Mouse (Mus musculus): ENCODE results near the gene Zc2hc1b. TPM values are rescaled to one million over a fixed set of nuclear protein-coding genes. Genes with fewer than 3 reads are reported as not detected.
"Not testable (repeated sequence)": the region's sequence is repeated elsewhere in the genome, so short reads cannot be mapped to it uniquely, and the experiment has no call there.

Gene Zc2hc1b
- polyA plus RNA-seq, 1 experiment from 2014 or later: not detected

- Histone ChIP-seq H3K9ac (ENCODE audit: low read length) (no peak overlapping the region), H3K4me3 (ENCODE audit: low read length) (no peak overlapping the region), H3K27me3 (ENCODE audit: control insufficient read depth, insufficient read depth, low read length) (no peaks in the 10 kb centered on the region), H3K9me3 (replicated peaks; ENCODE audit: control insufficient read depth, low read length) (no peaks in the 10 kb centered on the region), H3K4me1 (ENCODE audit: control insufficient read depth, insufficient read depth, low read length) (peaks cover 20% of the 10 kb centered on the region), H3K36me3 (ENCODE audit: control insufficient read depth, insufficient read depth) (peaks cover 7% of the 10 kb centered on the region), H3K27ac (ENCODE audit: low read length) (no peak overlapping the region), H3K4me2 (ENCODE audit: low read depth, low read length) (no peak overlapping the region)
- no peak for ATAC-seq (replicated peaks; ENCODE audit: extremely low read depth, insufficient read depth, low FRiP score)
- WGBS: 93% methylated on average over 4 of the region's 4 CpGs
Observed at GRCm38 (mm10) chr10:13209061-13209460, 31.2 kb upstream of the Zc2hc1b start.

GRCm38 (mm10) chr10:13201741-13202293 lies 24.0 kb upstream of the Zc2hc1b start:
- no peaks in the 10 kb centered on the region for H3K27me3 ChIP-seq (ENCODE audit: control insufficient read depth, insufficient read depth, low read length)
- H3K4me3 ChIP-seq (ENCODE audit: low read length): no peak overlapping the region
- H3K4me2 ChIP-seq (ENCODE audit: low read depth, low read length): no peak overlapping the region
- no peak for ATAC-seq (replicated peaks; ENCODE audit: extremely low read depth, insufficient read depth, low FRiP score)
- no peak overlapping the region for H3K9ac ChIP-seq (ENCODE audit: low read length)
- H3K9me3 ChIP-seq (replicated peaks; ENCODE audit: control insufficient read depth, low read length): peaks cover 3% of the 10 kb centered on the region; the same call in 1 of the 2 replicates
- no peaks in the 10 kb centered on the region for H3K36me3 ChIP-seq (ENCODE audit: control insufficient read depth, insufficient read depth)
- no peak overlapping the region for H3K27ac ChIP-seq (ENCODE audit: low read length)
- H3K4me1 ChIP-seq (ENCODE audit: control insufficient read depth, insufficient read depth, low read length): no peaks in the 10 kb centered on the region
- 79% methylated on average over 6 of the region's 6 CpGs for WGBS

- H3K9me3 ChIP-seq (replicated peaks; ENCODE audit: control insufficient read depth, low read length): peaks cover 3% of the 10 kb centered on the region; the same call in 1 of the 2 replicates
- no peaks in the 10 kb centered on the region for H3K27me3 ChIP-seq (ENCODE audit: control insufficient read depth, insufficient read depth, low read length)
- H3K36me3 ChIP-seq (ENCODE audit: control insufficient read depth, insufficient read depth): no peaks in the 10 kb centered on the region
- no peaks in the 10 kb centered on the region for H3K4me1 ChIP-seq (ENCODE audit: control insufficient read depth, insufficient read depth, low read length)
- ATAC-seq (replicated peaks; ENCODE audit: extremely low read depth, insufficient read depth, low FRiP score): no peak
- no peak overlapping the region for H3K27ac ChIP-seq (ENCODE audit: low read length)
- H3K4me3 ChIP-seq (ENCODE audit: low read length): no peak overlapping the region
- H3K4me2 ChIP-seq (ENCODE audit: low read depth, low read length): no peak overlapping the region
- H3K9ac ChIP-seq (ENCODE audit: low read length): no peak overlapping the region
- 86% methylated on average over 3 of the region's 3 CpGs for WGBS
Observed at GRCm38 (mm10) chr10:13200862-13201261, 23.0 kb upstream of the Zc2hc1b start.

- Histone ChIP-seq H3K36me3 (ENCODE audit: control insufficient read depth, insufficient read depth) (no peaks in the 10 kb centered on the region), H3K4me3 (ENCODE audit: low read length) (no peak overlapping the region), H3K4me1 (ENCODE audit: control insufficient read depth, insufficient read depth, low read length) (no peaks in the 10 kb centered on the region), H3K9me3 (replicated peaks; ENCODE audit: control insufficient read depth, low read length) (peaks cover 3% of the 10 kb centered on the region; the same call in 1 of the 2 replicates), H3K27me3 (ENCODE audit: control insufficient read depth, insufficient read depth, low read length) (no peaks in the 10 kb centered on the region), H3K4me2 (ENCODE audit: low read depth, low read length) (no peak overlapping the region), H3K27ac (ENCODE audit: low read length) (no peak overlapping the region), H3K9ac (ENCODE audit: low read length) (no peak overlapping the region)
- 84% methylated on average over 1 of the region's 1 CpGs for WGBS
- no peak for ATAC-seq (replicated peaks; ENCODE audit: extremely low read depth, insufficient read depth, low FRiP score)
Observed at GRCm38 (mm10) chr10:13199234-13199633, 21.4 kb upstream of the Zc2hc1b start.

GRCm38 (mm10) chr10:13196872-13197507 lies 19.2 kb upstream of the Zc2hc1b start:
- H3K27me3 ChIP-seq (ENCODE audit: control insufficient read depth, insufficient read depth, low read length): no peaks in the 10 kb centered on the region
- ATAC-seq (replicated peaks; ENCODE audit: extremely low read depth, insufficient read depth, low FRiP score): no peak
- WGBS: 70% methylated on average over 8 of the region's 8 CpGs

GRCm38 (mm10) chr10:13193496-13193895 lies 15.7 kb upstream of the Zc2hc1b start:
- 87% methylated on average over 7 of the region's 7 CpGs for WGBS
- H3K9me3 ChIP-seq (replicated peaks; ENCODE audit: control insufficient read depth, low read length); H3K27ac ChIP-seq (ENCODE audit: low read length); H3K9ac ChIP-seq (ENCODE audit: low read length); H3K4me1 ChIP-seq (ENCODE audit: control insufficient read depth, insufficient read depth, low read length); H3K27me3 ChIP-seq (ENCODE audit: control insufficient read depth, insufficient read depth, low read length); ATAC-seq (replicated peaks; ENCODE audit: extremely low read depth, insufficient read depth, low FRiP score): not testable (repeated sequence)
- Histone ChIP-seq H3K4me3 (ENCODE audit: low read length) (peak overlapping the region; percentile 100), H3K4me2 (ENCODE audit: low read depth, low read length) (peak overlapping the region; percentile 73), H3K36me3 (ENCODE audit: control insufficient read depth, insufficient read depth) (peaks cover 14% of the 10 kb centered on the region; the same call in 1 of the 2 replicates)

More at GRCm38 (mm10) chr10:13196872-13197507, 19.2 kb upstream of the Zc2hc1b start:
- Histone ChIP-seq H3K9ac (ENCODE audit: low read length) (no peak overlapping the region), H3K27ac (ENCODE audit: low read length) (no peak overlapping the region), H3K4me2 (ENCODE audit: low read depth, low read length) (no peak overlapping the region), H3K4me3 (ENCODE audit: low read length) (no peak overlapping the region), H3K4me1 (ENCODE audit: control insufficient read depth, insufficient read depth, low read length) (peaks cover 4% of the 10 kb centered on the region), H3K9me3 (replicated peaks; ENCODE audit: control insufficient read depth, low read length) (no peaks in the 10 kb centered on the region; the same call in 1 of the 2 replicates), H3K36me3 (ENCODE audit: control insufficient read depth, insufficient read depth) (no peaks in the 10 kb centered on the region)

- under 1% methylated on average over 43 of the region's 43 CpGs for WGBS
- Histone ChIP-seq H3K27ac (ENCODE audit: low read length) (peak within 1 kb of the TSS; percentile 88), H3K27me3 (ENCODE audit: control insufficient read depth, insufficient read depth, low read length) (no peaks in the 10 kb centered on the region), H3K4me2 (ENCODE audit: low read depth, low read length) (peak within 1 kb of the TSS; percentile 73), H3K4me1 (ENCODE audit: control insufficient read depth, insufficient read depth, low read length) (peaks cover 6% of the 10 kb centered on the region), H3K9me3 (replicated peaks; ENCODE audit: control insufficient read depth, low read length) (no peaks in the 10 kb centered on the region), H3K9ac (ENCODE audit: low read length) (peak within 1 kb of the TSS; percentile 92), H3K4me3 (ENCODE audit: low read length) (peak within 1 kb of the TSS; percentile 100), H3K36me3 (ENCODE audit: control insufficient read depth, insufficient read depth) (peaks cover 17% of the 10 kb centered on the region)
- ATAC-seq (replicated peaks; ENCODE audit: extremely low read depth, insufficient read depth, low FRiP score): peak; percentile 99
Observed at GRCm38 (mm10) chr10:13192731-13193351, 15.0 kb upstream of the Zc2hc1b start, which contains the start of gene Ltv1. Gene Ltv1, minus strand, starts transcription at chr10:13193168.

GRCm38 (mm10) chr10:13189881-13190280 lies 12.1 kb upstream of the Zc2hc1b start:
- no peak overlapping the region for H3K27ac ChIP-seq (ENCODE audit: low read length)
- H3K4me3 ChIP-seq (ENCODE audit: low read length): no peak overlapping the region
- ATAC-seq (replicated peaks; ENCODE audit: extremely low read depth, insufficient read depth, low FRiP score): no peak
- WGBS: 84% methylated on average over 5 of the region's 5 CpGs
- no peaks in the 10 kb centered on the region for H3K27me3 ChIP-seq (ENCODE audit: control insufficient read depth, insufficient read depth, low read length)
- no peaks in the 10 kb centered on the region for H3K9me3 ChIP-seq (replicated peaks; ENCODE audit: control insufficient read depth, low read length)
- H3K36me3 ChIP-seq (ENCODE audit: control insufficient read depth, insufficient read depth): peaks cover 36% of the 10 kb centered on the region
- H3K4me2 ChIP-seq (ENCODE audit: low read depth, low read length): no peak overlapping the region
- peaks cover 6% of the 10 kb centered on the region for H3K4me1 ChIP-seq (ENCODE audit: control insufficient read depth, insufficient read depth, low read length)
- no peak overlapping the region for H3K9ac ChIP-seq (ENCODE audit: low read length)

- Histone ChIP-seq H3K4me2 (ENCODE audit: low read depth, low read length) (no peak overlapping the region), H3K9me3 (replicated peaks; ENCODE audit: control insufficient read depth, low read length) (no peaks in the 10 kb centered on the region), H3K27me3 (ENCODE audit: control insufficient read depth, insufficient read depth, low read length) (no peaks in the 10 kb centered on the region), H3K4me3 (ENCODE audit: low read length) (no peak overlapping the region), H3K27ac (ENCODE audit: low read length) (no peak overlapping the region), H3K4me1 (ENCODE audit: control insufficient read depth, insufficient read depth, low read length) (no peaks in the 10 kb centered on the region), H3K9ac (ENCODE audit: low read length) (no peak overlapping the region), H3K36me3 (ENCODE audit: control insufficient read depth, insufficient read depth) (peaks cover 51% of the 10 kb centered on the region)
- WGBS: 82% methylated on average over 3 of the region's 3 CpGs
- no peak for ATAC-seq (replicated peaks; ENCODE audit: extremely low read depth, insufficient read depth, low FRiP score)
Observed at GRCm38 (mm10) chr10:13186754-13187153, 8.9 kb upstream of the Zc2hc1b start.

Data from heart, embryonic 16.5 days (tissue).